ENCODE assay signal across 8 mouse cellular contexts in genomic region chr11:60139141-60139733, GRCm38 (mm10). TPM values are rescaled to one million over a fixed set of nuclear protein-coding genes. Genes with fewer than 3 reads are reported as not detected.
DNase-seq lines count a peak whose midpoint lies in the region; ATAC-seq and TF ChIP-seq lines count a peak whose summit lies in the region.

No protein-coding gene starts in this region.

- no peak for DNase-seq in kidney, adult 9 months
- peak; percentile 47 for DNase-seq in kidney, postnatal 10 days
- DNase-seq in spleen, postnatal 36 days (ENCODE audit: low spot score in 2 of 2), result no peak

- peak overlapping the region; percentile 65 for H3K4me3 ChIP-seq in kidney, embryonic 15.5 days (replicated peaks)
- peak overlapping the region; percentile 88 for H3K4me3 ChIP-seq in forebrain, embryonic 15.5 days
- peak overlapping the region; percentile 69 for H3K4me3 ChIP-seq in lung, embryonic 16.5 days (ENCODE audit: low read length)
- peak overlapping the region; percentile 65 for H3K4me3 ChIP-seq in small intestine, adult 2 months (ENCODE audit: low read depth, low read length)

- peak overlapping the region; percentile 85 for H3K27ac ChIP-seq in kidney, embryonic 15.5 days
- H3K27ac ChIP-seq in forebrain, embryonic 15.5 days (replicated peaks), result peak overlapping the region; percentile 99
- peak overlapping the region; percentile 76 for H3K27ac ChIP-seq in lung, embryonic 16.5 days (ENCODE audit: low read length)
- H3K27ac ChIP-seq in small intestine, adult 2 months (ENCODE audit: insufficient read depth, low read depth, low read length), result no peak overlapping the region

- H3K9ac ChIP-seq in kidney, embryonic 15.5 days, result peak overlapping the region; percentile 61
- peak overlapping the region; percentile 94 for H3K9ac ChIP-seq in forebrain, embryonic 15.5 days (replicated peaks)
- peak overlapping the region; percentile 76 for H3K9ac ChIP-seq in lung, embryonic 16.5 days (ENCODE audit: low read length)

- TF ChIP-seq POLR2A in small intestine, adult 2 months (IDR thresholded peaks at IDR 0.05; ENCODE audit: low read depth, low read length), result no peak

- peaks cover 5% of the 10 kb centered on the region for H3K36me3 ChIP-seq in kidney, embryonic 15.5 days
- H3K36me3 ChIP-seq in forebrain, embryonic 15.5 days, result no peaks in the 10 kb centered on the region
- no peaks in the 10 kb centered on the region for H3K36me3 ChIP-seq in lung, embryonic 16.5 days (ENCODE audit: control insufficient read depth, insufficient read depth, low read length)
- H3K36me3 ChIP-seq in small intestine, adult 2 months (ENCODE audit: control insufficient read depth, insufficient read depth, low read length), result no peaks in the 10 kb centered on the region

- no peaks in the 10 kb centered on the region for H3K27me3 ChIP-seq in kidney, embryonic 15.5 days
- no peaks in the 10 kb centered on the region for H3K27me3 ChIP-seq in forebrain, embryonic 15.5 days
- no peaks in the 10 kb centered on the region for H3K27me3 ChIP-seq in lung, embryonic 16.5 days (ENCODE audit: control insufficient read depth, insufficient read depth, low read depth, low read length)
- H3K27me3 ChIP-seq in small intestine, adult 2 months (ENCODE audit: control insufficient read depth, insufficient read depth, low read length), result no peaks in the 10 kb centered on the region

- TF ChIP-seq CTCF in small intestine, adult 2 months (IDR thresholded peaks at IDR 0.05; ENCODE audit: extremely low read depth, insufficient read length, insufficient replicate concordance, low read depth, low read length), result no peak

- H3K4me1 ChIP-seq in kidney, embryonic 15.5 days, result peaks cover 49% of the 10 kb centered on the region
- H3K4me1 ChIP-seq in forebrain, embryonic 15.5 days, result peaks cover 44% of the 10 kb centered on the region
- H3K4me1 ChIP-seq in lung, embryonic 16.5 days (replicated peaks; ENCODE audit: control insufficient read depth, insufficient read depth, low read length), result peaks cover 26% of the 10 kb centered on the region
- H3K4me1 ChIP-seq in small intestine, adult 2 months (ENCODE audit: control insufficient read depth, insufficient read depth, insufficient read length, low read length), result peaks cover 3% of the 10 kb centered on the region; the same call in 1 of the 2 replicates

- peak overlapping the region; percentile 82 for H3K4me2 ChIP-seq in kidney, embryonic 15.5 days
- peak overlapping the region; percentile 92 for H3K4me2 ChIP-seq in forebrain, embryonic 15.5 days (replicated peaks)
- H3K4me2 ChIP-seq in lung, embryonic 16.5 days (ENCODE audit: low read depth, low read length), result peak overlapping the region; percentile 97

- WGBS in kidney, embryonic 15.5 days, result 2% methylated on average over 24 of the region's 24 CpGs
- 1% methylated on average over 24 of the region's 24 CpGs for WGBS in forebrain, embryonic 15.5 days
- WGBS in lung, embryonic 16.5 days, result 4% methylated on average over 24 of the region's 24 CpGs
- WGBS in small intestine, adult 2 months, result 25% methylated on average over 24 of the region's 24 CpGs

- no peaks in the 10 kb centered on the region for H3K9me3 ChIP-seq in kidney, embryonic 15.5 days (replicated peaks)
- no peaks in the 10 kb centered on the region for H3K9me3 ChIP-seq in forebrain, embryonic 15.5 days
- no peaks in the 10 kb centered on the region for H3K9me3 ChIP-seq in lung, embryonic 16.5 days (ENCODE audit: control insufficient read depth, low read length)

- ATAC-seq in kidney, embryonic 15.5 days (replicated peaks; ENCODE audit: low FRiP score), result peak; percentile 59
- peak; percentile 31; the same call in 1 of the 2 replicates for ATAC-seq in cerebellum, adult (ENCODE audit: insufficient number of reproducible peaks, low FRiP score, low TSS enrichment)
- ATAC-seq in forebrain, embryonic 15.5 days (replicated peaks), result peak; percentile 61
- ATAC-seq in lung, embryonic 16.5 days (ENCODE audit: low read depth), result peak; percentile 41

RNA-seq across cellular contexts. Expression of gene Rai1, which starts 34.4 kb away (rescaled TPM):
- polyA plus RNA-seq in kidney, embryonic 15.5 days (2015; fragmentation: Nextera tagmentation; extraction: Ambion mirVana), result 21.4 and 23.4 TPM in 2 replicates
- 31.9 and 34.2 TPM in 2 replicates for polyA plus RNA-seq in forebrain, embryonic 15.5 days (2015; fragmentation: Nextera tagmentation; extraction: Ambion mirVana)
- polyA plus RNA-seq in lung, embryonic 16.5 days (2015; fragmentation: Nextera tagmentation; extraction: Ambion mirVana), result 22.9 and 23.9 TPM in 2 replicates
- 17.6 and 24.3 TPM in 2 replicates for polyA plus RNA-seq in small intestine, adult 2 months (2012; rRNA removed)
